Mouse (Mus musculus): Measurements from ENCODE around the gene Prmt3. TPM values are rescaled to one million over a fixed set of nuclear protein-coding genes. Genes with fewer than 3 reads are reported as not detected.

The Prmt3 gene
- total and polyA plus RNA-seq, 3 experiments: 78.5 to 128 (median 112) TPM

DNA sequence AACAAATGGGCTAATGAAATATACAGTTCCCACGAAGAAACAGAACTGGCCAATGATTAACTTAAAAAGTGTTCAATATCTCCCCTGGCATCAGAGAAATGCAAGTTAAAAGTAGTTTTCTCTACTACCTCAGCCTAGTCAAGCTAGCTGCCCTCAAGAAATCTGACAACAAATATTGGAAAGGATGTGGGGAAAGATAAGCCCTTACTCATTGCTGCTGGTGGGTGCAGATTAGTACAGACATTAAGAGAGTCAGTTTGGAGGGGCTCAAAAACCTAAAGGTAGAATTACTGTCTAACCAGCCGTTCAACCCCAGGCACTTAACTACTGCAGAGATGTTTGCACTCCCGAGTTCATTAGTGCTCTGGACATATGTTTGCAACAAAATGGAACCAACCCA lies 27.5 kb downstream of the Prmt3 start:
- Histone ChIP-seq H3K9me3 (replicated peaks) (no peaks in the 10 kb centered on the region), H3K27me3 (ENCODE audit: insufficient read depth, low read length) (no peaks in the 10 kb centered on the region), H3K36me3 (replicated peaks) (peaks cover 74% of the 10 kb centered on the region), H3K4me1 (ENCODE audit: insufficient read depth, low read depth, low read length) (peaks cover 50% of the 10 kb centered on the region), H3K4me3 (ENCODE audit: low read depth, low read length) (no peak overlapping the region)
- TF ChIP-seq TAL1 (conservative IDR thresholded peaks at IDR 0.05; ENCODE audit: low read depth, low read length) (peak; percentile 74), POLR2AphosphoS5 (IDR thresholded peaks at IDR 0.05; ENCODE audit: insufficient replicate concordance, low read depth, low read length) (no peak)
- DNase-seq (ENCODE audit: low spot score) (peak; percentile 10), ATAC-seq (ENCODE audit: extremely low read depth, insufficient number of reproducible peaks, low FRiP score, poor library complexity, severe bottlenecking) (peak; percentile 77)

DNA sequence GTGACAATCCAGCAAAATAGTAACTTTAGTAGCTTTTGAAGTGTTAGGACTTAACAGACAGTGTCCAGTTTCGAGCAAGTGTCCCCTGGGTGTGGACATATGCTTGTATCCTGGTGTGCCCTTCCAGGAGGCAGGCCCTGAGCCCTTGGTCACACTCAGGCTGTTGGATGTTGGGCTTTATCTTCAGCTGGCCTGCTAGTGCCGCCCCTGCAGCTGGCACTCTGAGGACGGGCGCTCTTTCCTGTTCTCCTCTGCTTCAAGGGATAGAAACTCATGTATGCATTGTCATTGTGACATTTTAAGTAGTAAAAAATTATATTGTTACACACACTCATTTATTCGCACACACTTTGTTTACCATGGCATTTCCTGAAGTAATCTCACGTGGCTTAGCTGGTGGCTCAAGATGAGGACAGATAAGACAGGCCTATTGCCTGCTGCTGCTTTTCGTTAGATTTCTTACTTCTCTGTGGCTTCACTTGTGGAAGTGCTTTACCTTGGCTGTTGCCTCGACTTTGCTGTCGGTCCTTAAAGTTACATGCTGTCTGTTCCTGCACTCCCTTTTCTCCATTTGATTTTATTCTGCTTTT lies 29.0 kb downstream of the Prmt3 start:
- no peaks in the 10 kb centered on the region for H3K9me3 ChIP-seq (replicated peaks)
- peak overlapping the region; percentile 40; the same call in 1 of the 2 replicates for H3K4me3 ChIP-seq (ENCODE audit: low read depth, low read length)
- DNase-seq (ENCODE audit: low spot score): peak; percentile 48
- peaks cover 50% of the 10 kb centered on the region for H3K4me1 ChIP-seq (ENCODE audit: insufficient read depth, low read depth, low read length)
- no peaks in the 10 kb centered on the region for H3K27me3 ChIP-seq (ENCODE audit: insufficient read depth, low read length)
- ATAC-seq (ENCODE audit: extremely low read depth, insufficient number of reproducible peaks, low FRiP score, poor library complexity, severe bottlenecking): peak; percentile 62
- H3K36me3 ChIP-seq (replicated peaks): peaks cover 74% of the 10 kb centered on the region
- TF ChIP-seq CTCF (IDR thresholded peaks at IDR 0.05; ENCODE audit: low read depth, low read length) (no peak), POLR2AphosphoS5 (IDR thresholded peaks at IDR 0.05; ENCODE audit: insufficient replicate concordance, low read depth, low read length) (no peak), TAL1 (conservative IDR thresholded peaks at IDR 0.05; ENCODE audit: low read depth, low read length) (no peak), GATA2 (IDR thresholded peaks at IDR 0.05; ENCODE audit: borderline replicate concordance, low read depth, low read length) (no peak), GATA1 (IDR thresholded peaks at IDR 0.05; ENCODE audit: borderline replicate concordance, low read length) (no peak)

DNA sequence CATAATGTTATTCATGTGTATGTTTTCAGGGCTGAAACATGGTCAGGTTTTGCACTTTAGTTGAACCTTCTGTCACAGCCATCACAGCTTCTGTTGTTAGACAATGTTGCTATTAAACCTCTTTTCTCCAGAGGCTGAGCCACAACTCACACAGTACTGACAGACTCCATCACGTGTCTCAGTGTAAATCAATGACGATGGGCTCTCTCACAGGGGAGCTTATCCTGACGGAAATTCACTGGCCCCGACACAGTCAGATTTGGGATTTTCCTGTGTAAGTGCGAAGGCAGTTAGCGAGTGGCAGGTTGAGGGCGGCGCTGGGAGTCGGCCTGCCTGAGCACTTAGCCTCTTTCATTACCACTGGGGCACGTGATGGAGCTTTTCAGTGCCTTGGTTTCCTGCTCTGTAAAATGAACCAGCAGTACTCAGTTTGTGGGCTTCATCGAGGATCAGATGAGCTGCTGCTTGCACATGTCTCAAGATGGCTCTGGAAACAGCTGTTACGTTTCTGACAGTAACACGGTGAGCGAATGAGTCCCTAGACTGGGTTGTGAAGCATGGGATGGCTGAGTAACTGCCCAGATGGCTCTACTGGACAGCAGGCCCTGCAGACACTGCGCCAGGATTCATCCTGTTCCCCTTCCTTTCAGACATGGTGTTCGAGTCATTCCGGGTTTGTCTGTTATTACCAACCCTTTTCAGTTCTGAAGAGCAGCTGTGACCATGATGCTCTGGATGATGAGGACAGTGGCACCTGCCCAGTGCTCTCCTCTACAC lies 29.9 kb downstream of the Prmt3 start:
- ATAC-seq (ENCODE audit: extremely low read depth, insufficient number of reproducible peaks, low FRiP score, poor library complexity, severe bottlenecking): no peak
- no peaks in the 10 kb centered on the region for H3K27me3 ChIP-seq (ENCODE audit: insufficient read depth, low read length)
- no peak for TF ChIP-seq TAL1 (conservative IDR thresholded peaks at IDR 0.05; ENCODE audit: low read depth, low read length)
- H3K4me3 ChIP-seq (ENCODE audit: low read depth, low read length): no peak overlapping the region; the same call in 1 of the 2 replicates
- peaks cover 73% of the 10 kb centered on the region for H3K36me3 ChIP-seq (replicated peaks)
- no peaks in the 10 kb centered on the region for H3K9me3 ChIP-seq (replicated peaks)
- no peak for DNase-seq (ENCODE audit: low spot score)
- peaks cover 47% of the 10 kb centered on the region for H3K4me1 ChIP-seq (ENCODE audit: insufficient read depth, low read depth, low read length)

DNA sequence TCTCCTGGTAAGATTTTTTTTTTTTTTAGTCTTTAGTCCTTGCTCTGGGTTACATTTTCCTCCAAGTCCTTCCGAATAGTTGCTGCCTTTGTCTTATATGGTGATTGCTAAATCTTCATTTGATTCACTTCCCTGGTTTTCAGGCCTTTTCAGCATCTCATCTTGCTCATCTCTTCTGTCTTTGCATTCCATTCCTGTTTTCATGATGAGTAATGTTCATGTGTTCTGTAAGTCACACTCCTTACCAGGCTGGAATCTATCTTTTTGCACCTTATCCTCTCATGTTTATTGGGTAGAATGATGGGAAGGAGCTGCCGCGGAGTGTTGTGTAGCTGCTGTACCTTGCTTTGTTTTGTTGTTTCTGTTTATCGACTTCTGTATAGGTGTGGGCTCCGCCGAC lies 31.0 kb downstream of the Prmt3 start:
- no peak overlapping the region for H3K4me3 ChIP-seq (ENCODE audit: low read depth, low read length)
- DNase-seq (ENCODE audit: low spot score) (no peak), ATAC-seq (ENCODE audit: extremely low read depth, insufficient number of reproducible peaks, low FRiP score, poor library complexity, severe bottlenecking) (no peak)
- no peaks in the 10 kb centered on the region for H3K9me3 ChIP-seq (replicated peaks)
- TF ChIP-seq GATA1 (IDR thresholded peaks at IDR 0.05; ENCODE audit: borderline replicate concordance, low read length) (no peak), TAL1 (conservative IDR thresholded peaks at IDR 0.05; ENCODE audit: low read depth, low read length) (no peak), GATA2 (IDR thresholded peaks at IDR 0.05; ENCODE audit: borderline replicate concordance, low read depth, low read length) (no peak), POLR2AphosphoS5 (IDR thresholded peaks at IDR 0.05; ENCODE audit: insufficient replicate concordance, low read depth, low read length) (no peak), CTCF (IDR thresholded peaks at IDR 0.05; ENCODE audit: low read depth, low read length) (no peak)
- H3K36me3 ChIP-seq (replicated peaks): peaks cover 74% of the 10 kb centered on the region
- H3K27me3 ChIP-seq (ENCODE audit: insufficient read depth, low read length): no peaks in the 10 kb centered on the region
- H3K4me1 ChIP-seq (ENCODE audit: insufficient read depth, low read depth, low read length): peaks cover 40% of the 10 kb centered on the region

DNA sequence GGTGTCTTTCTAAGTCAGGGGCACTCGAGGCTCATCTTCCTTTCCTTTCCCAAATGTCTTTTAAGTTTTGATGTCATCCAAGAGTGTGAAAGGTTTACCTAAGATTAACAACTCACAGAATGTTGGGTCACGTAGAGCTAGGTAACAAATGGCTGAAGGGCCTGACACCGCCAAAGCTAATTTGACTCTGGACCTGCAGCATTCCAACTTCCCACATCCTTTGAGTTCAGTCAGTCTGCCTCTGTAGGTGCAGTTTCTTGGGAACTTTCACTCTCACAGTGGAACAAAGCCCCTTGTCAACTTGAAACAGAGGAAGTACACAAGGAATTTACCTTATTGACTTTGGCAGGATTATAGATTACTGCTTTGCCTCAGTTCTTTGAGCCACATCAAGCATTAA lies 31.4 kb downstream of the Prmt3 start:
- no peaks in the 10 kb centered on the region for H3K9me3 ChIP-seq (replicated peaks)
- TF ChIP-seq POLR2AphosphoS5 (IDR thresholded peaks at IDR 0.05; ENCODE audit: insufficient replicate concordance, low read depth, low read length) (no peak), GATA2 (IDR thresholded peaks at IDR 0.05; ENCODE audit: borderline replicate concordance, low read depth, low read length) (no peak), TAL1 (conservative IDR thresholded peaks at IDR 0.05; ENCODE audit: low read depth, low read length) (no peak), GATA1 (IDR thresholded peaks at IDR 0.05; ENCODE audit: borderline replicate concordance, low read length) (no peak), CTCF (IDR thresholded peaks at IDR 0.05; ENCODE audit: low read depth, low read length) (no peak)
- H3K4me1 ChIP-seq (ENCODE audit: insufficient read depth, low read depth, low read length): peaks cover 37% of the 10 kb centered on the region
- ATAC-seq (ENCODE audit: extremely low read depth, insufficient number of reproducible peaks, low FRiP score, poor library complexity, severe bottlenecking): no peak
- DNase-seq (ENCODE audit: low spot score): no peak
- H3K36me3 ChIP-seq (replicated peaks): peaks cover 78% of the 10 kb centered on the region
- no peak overlapping the region for H3K4me3 ChIP-seq (ENCODE audit: low read depth, low read length)
- H3K27me3 ChIP-seq (ENCODE audit: insufficient read depth, low read length): no peaks in the 10 kb centered on the region

DNA sequence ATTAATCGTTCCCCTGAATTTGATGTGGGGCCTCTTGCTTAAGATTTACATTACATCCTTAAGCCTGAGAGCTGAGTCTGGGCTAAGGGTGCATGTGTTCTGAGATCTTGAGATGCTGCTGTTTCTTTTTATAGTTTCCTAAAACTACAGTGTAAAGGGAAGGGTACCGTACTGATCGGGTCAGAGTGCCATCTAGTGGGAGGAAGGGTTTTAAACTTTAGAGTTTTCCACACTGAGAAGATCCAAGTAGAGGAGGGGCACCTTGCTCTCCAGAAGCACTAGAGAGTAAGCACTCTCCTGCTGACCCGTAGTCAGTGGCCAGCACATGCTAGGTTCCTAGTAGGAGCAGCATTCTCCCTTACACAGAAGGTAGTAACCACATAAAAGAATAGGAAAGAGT lies 33.2 kb downstream of the Prmt3 start:
- ATAC-seq (ENCODE audit: extremely low read depth, insufficient number of reproducible peaks, low FRiP score, poor library complexity, severe bottlenecking): no peak
- Histone ChIP-seq H3K4me1 (ENCODE audit: insufficient read depth, low read depth, low read length) (peaks cover 20% of the 10 kb centered on the region), H3K9me3 (replicated peaks) (no peaks in the 10 kb centered on the region), H3K4me3 (ENCODE audit: low read depth, low read length) (no peak overlapping the region), H3K36me3 (replicated peaks) (peaks cover 83% of the 10 kb centered on the region), H3K27me3 (ENCODE audit: insufficient read depth, low read length) (no peaks in the 10 kb centered on the region)
- no peak for DNase-seq (ENCODE audit: low spot score)
- TF ChIP-seq GATA2 (IDR thresholded peaks at IDR 0.05; ENCODE audit: borderline replicate concordance, low read depth, low read length): no peak
- TF ChIP-seq GATA1 (IDR thresholded peaks at IDR 0.05; ENCODE audit: borderline replicate concordance, low read length): no peak
- no peak for TF ChIP-seq POLR2AphosphoS5 (IDR thresholded peaks at IDR 0.05; ENCODE audit: insufficient replicate concordance, low read depth, low read length)
- no peak for TF ChIP-seq TAL1 (conservative IDR thresholded peaks at IDR 0.05; ENCODE audit: low read depth, low read length)
